Mouse (Mus musculus) NIH3T3 (cell line): ENCODE measurements at regions not wholly inside any gene's neighbourhood (a gene's known extent, or its start where the extent isn't known, plus 50 kb on each side); places are given as distances from the start of the nearest gene placed in this dataset.

Source experiments
- DNase-seq: peaks from one replicate; pipeline ENCODE4 v3.0.0-alpha.2; 2012; ENCODE audit warnings: low read depth

DNA sequence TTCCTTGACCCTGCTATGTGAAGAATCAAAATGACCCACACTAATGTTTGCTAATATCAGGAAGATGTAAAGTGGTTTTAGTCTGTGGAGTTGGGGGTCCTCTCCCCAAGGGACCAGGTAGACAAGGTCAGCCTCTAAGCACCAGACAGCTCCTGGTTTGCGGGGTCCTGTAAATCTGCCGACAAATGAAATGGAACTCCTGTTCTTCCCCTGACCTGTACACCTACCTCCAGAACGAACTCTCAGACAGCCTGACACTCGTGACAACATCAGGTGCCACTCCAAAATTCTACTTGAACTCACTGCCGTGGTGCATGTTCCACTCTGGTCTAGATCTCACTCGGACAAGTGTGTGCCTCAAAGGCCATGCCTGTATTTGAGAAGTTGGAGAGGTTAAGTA, 121.8 kb upstream of the Cdkn3 start:
- no peak for DNase-seq

DNA sequence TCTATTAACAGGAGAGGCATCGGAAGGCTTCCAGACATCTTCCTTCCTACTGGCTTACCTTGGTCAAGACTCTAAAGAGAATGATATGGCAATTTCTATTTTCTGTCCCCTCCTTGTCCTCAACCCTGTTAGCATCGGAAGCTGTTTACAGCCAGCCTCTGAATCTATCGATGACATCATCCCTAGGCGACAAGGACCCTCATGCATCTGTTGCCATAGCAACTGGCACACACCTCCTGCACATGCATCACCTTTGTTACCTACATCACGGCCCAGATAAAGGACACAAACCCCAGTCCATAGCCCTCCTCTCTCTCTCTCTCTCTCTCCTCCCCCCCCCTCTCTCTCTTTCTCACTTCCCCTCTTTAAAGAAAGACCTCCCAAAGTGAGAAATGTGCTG, 123.1 kb upstream of the Cdkn3 start:
- DNase-seq: no peak

DNA sequence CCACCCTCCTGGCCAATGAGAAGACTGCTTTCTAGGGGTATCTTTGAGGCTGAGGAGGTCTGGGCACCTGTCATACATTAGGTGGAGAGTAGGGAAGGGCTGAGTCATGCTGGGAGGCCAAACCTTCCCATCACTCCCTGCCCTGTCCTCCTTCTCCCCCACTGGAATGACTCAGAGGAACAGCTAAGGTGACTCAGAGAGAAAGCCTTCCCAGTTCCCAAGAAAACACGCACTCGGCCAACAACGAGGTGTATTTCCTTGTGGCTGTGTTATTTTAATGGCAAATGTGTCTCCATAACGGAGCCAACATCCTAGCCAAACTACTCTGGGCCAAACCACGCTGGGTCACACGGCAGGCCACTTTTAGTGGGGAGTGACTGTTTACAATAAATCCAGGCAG, 124.0 kb upstream of the Cdkn3 start:
- peak; percentile 90 for DNase-seq

DNA sequence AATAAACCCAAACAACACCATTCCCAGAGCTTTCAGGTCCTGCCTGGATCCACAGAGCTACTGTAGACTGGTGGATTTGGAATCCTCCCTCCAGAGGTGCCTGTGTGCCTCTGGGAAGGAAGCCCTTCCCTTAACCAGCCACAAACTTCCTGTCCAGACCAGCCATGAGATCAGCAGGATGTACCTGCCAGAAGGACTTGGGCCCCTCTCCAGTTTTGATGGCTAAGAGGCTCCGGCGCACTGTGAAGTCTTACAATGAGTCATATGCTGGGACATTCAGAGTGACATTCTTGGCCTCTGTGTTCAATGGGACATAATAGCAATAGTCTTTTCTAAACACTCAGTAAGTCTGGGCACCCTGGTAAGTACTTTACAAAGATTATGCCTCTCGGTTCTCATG, 125.0 kb upstream of the Cdkn3 start:
- no peak for DNase-seq

DNA sequence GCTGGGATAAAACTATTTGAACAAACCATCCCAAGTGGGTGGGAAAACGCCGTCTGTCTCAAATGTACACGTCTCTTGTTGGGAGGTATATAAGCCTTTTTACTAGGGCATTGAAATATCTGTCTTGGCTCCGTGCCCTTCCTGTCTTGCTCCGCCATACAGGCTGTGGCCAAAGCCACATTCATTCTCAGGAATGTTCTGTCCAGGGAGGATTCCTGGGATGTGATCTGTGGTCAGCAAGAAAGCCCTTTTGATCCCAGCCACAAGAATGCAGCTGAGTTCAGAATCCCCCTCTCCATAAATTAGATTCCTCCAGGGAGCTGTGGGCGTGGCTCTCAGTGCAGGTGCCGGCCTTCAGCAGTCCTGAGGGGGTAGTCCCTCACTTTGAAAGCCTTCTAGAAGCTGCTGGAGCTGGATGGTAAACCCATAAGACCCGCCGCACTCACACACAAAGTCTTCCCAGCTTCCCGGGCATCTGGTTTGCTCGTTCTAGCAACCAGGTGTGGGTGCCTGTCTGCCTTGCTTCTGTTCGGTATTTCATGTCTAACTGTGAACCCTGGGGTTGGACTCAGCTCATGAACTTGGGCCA, 125.6 kb upstream of the Cdkn3 start:
- DNase-seq: peak; percentile 61

DNA sequence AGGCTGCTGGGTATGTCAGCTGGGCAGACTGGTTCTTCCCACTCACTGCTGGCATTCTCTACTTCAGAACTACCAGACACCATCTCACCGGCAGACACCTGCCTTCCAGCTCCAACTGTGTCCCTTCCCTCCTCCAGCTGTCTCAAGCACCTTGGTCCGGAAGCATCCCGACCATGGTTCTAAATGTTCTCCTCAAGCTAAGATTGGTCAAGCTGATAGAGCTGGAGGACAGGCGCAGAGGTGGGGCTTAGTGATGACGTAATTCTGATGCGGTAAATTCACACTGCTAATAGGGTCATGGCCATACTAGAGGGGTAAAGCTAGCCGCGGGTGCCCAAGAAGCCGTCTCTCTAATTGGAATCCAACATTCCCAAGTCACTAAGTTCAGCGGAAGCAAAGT, 126.1 kb upstream of the Cdkn3 start:
- no peak for DNase-seq

DNA sequence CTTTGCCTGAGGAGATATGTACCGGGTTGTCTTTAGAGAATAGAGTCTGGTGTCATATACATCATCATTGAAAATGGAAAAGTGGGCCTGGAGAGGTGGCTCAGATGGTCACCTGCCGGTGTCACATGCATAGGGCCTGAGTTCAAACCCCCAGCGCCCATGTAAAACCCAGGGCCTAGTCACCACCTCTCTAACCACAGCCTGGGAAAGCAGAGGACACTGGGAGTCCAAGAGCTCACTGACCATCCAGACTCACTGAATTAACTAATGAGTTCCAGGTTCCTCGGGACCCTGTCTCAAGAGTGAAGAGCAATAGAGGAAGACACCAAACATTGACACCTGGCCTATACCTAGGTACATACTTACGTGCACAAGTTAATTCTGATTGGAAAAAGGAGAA, 132.7 kb upstream of the Cdkn3 start:
- DNase-seq: no peak

DNA sequence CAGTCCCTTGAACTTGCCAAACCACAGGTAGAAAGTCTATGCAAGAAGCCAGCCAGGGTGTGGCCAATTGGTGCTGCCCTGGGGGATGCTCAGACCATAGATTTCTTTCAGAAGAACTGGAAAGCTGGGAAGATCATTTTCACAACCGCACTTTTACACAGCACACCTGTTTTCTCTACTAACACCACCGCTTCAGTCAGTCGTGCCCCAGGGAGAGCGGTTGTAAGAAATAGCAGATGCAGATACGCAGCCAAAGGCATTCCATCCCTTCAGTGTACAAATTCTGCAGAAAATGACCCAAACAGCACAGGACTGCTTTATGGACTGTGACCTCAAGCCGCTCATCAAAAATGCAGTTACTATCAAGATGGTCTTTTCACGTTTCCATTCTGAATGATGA, 134.6 kb upstream of the Cdkn3 start:
- DNase-seq: no peak

DNA sequence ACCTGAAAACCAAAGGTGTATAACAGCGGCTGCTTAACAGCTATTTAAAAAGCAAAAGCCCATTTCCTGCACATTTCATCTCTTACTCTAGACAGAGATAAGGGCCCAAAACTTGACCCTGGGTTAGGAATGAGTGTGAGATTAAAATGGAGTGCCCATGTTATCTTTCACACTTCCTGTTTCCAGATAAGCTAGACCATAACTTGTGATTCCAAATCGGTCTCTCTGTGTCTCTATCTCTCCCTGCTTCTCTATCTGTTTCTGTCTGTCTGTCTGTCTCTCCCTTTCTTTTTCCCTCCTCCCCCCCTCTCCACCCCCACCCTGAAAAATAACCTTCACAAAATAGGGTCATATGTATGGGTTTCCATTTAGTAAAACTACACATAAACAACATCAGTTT, 136.7 kb upstream of the Cdkn3 start:
- no peak for DNase-seq

DNA sequence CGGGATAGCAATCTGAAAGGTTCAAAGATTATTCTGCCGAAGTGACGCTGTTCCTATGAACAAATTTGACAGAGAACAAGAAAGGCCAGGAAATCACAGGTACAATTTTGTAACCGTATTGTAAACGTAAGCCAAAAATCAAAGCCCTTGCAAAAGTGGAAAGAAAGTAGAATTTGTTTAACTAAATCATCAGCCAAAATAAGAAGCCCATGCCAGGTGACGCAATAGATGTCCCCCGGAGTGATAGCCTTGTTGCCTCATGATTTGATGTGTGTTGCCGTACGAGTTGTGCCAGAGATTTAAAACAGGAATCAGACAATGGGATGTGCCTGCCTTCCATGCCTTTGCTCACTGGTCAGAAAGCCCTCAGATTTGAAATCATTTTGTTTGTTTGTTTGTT, 144.3 kb upstream of the Cdkn3 start:
- DNase-seq: peak; percentile 33

DNA sequence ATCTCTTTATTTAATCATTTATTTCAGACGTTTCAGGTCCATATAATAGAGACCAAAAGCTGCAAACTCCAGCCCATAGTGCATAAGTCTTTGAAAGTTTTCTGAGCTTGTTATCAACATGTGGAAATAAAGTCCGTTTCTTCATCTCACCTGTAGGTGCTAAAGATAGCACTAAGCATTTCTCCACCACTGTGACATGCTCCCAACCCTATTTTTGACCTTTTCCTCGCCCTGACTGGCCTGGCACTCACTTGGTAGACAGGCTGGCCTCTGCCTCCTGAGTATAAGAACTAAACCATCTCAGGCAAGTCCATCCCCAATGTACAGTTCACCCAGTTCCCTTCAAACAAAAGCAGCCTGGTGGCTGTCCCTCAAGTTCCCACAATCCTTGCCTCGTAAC, 145.4 kb upstream of the Cdkn3 start:
- no peak for DNase-seq

DNA sequence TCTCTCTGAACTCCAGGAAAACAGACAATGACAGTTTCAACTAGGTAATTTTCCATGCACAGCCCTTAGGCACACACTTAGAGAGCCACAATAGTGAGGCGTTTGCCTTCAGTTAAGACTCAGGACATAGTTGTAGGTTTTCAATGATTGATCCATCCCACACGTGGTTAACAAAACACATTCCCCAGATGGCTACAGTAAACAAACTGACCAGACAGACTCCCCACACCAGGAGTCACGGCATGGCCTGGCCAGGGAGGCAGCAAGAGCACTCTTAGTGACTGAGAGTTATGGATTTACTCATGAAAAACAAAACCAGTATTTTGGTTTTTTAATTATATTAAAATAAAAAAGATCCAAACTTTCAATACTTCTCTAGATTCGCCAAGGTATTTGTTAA, 146.6 kb upstream of the Cdkn3 start:
- peak; percentile 28 for DNase-seq

DNA sequence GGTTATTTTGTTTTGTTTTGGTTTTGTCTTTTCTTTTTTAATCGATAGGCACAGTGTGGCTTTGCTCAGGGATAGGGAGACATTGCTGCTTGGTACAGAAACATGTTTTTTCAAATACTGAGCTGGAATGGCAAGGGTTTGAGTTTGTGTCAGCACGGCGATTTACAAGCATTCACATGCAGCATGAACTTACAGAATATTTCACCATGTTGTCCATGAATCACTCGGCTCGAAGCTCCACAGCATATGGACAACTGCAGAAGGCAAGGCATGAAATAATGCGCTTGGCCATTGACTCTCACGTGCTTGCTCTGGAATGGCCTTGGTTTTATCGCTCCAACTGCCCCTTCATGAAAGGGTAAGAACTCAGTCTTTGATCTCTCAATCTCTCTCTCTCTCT, 147.1 kb upstream of the Cdkn3 start:
- DNase-seq: peak; percentile 24

DNA sequence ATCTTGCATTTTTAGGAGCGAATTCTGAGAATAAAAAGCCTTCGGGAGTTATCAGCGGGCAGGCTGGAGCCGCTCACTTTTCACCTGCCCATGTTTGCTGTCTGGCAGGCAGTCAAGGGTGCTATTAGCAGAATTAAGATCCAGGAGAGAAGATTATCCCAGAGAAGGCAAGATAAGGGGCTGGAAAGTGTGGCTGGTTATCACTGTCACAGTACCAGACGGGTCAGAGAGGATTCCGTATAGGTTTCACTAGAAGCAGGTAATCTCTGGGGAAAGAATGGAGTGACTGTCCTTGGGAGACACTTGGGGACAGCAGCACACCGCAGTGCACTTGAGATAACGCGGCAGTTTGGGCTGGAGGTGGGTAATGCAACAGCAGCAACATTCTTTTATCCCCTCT, 147.8 kb upstream of the Cdkn3 start:
- DNase-seq: no peak

DNA sequence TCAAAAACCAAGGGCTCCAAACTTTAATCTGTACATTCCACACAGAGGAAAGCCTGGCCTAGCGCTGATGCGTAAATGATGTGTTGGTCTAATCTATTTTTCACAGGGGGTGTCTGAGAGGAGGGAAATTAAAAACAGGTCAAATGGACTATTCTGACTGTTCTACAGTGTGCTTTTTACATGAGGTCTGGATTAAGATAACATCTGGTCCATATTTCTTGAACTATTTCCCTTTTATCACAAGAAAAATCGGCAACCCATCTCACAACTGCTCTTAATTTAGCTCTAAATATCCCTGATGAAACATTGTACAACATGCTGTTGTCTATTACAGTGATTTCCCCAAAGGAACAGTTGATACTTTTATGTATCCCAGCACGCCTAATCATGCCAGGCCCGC, 149.4 kb upstream of the Cdkn3 start:
- DNase-seq: no peak

DNA sequence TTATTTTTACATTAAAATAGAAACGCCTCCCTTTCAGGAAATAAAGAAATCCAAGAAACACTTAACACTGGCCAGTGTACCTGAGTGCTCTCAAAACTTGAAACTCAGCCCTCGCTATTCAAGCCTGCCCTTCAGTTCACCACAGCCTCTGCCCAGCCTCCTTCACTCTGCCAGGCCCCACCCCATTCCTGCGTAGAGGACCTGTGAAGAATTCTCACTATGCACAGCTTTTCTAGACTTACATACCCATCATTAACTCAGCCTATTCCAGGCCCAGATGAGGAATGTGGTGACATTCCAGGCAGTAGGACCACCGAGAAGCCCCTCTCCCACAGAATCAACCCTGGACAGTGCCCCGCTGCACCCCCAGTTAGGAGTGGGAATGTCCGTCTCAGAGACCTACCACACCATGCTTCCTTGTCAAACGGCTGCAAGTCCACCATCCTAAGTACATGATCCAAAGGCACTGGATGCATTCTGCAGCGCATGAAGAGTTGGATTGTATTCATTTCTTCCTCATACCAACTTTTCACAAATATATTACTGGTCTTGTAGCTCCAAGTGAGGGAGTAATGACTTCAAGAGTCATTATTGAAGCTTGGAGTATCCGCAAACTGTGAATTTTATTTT, 150.0 kb upstream of the Cdkn3 start:
- DNase-seq: no peak

DNA sequence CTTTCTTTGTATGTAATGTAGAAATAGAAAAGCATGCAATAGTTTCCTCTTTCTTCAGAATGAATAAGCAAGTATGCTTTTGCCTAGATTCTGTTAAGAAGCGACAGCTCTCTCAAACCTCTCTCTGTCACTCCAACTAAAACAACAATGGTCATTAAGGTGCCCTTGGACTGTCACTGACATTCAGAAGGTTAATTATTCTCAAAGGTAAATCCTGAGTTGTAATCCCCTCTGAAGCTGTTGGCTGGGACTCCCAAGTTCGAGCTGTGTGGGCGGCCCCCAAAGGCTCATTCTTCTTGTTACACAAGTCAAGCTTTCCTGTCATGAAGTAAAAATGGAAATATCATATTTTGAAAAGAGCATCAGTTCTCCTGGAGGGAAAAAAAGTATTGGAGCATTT, 153.6 kb upstream of the Cdkn3 start:
- no peak for DNase-seq

DNA sequence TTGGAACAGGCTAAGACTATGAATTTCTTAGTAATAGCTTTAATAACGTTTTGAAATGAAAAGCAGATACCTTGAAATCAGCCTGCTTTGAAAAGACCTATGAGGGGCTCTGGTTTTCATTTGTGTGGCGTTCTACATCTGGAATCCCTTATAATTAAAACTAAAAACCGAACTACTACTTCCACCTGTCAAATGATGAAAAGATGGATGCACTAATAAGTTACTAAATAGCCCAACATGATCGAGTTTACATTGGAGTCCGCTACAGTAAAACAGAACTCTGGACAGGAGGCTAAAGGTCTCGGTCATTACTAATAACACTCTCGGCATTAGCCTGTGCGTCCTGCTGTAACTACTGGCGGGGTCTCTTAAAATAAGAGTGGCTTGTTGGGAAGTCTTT, 154.3 kb upstream of the Cdkn3 start:
- no peak for DNase-seq

DNA sequence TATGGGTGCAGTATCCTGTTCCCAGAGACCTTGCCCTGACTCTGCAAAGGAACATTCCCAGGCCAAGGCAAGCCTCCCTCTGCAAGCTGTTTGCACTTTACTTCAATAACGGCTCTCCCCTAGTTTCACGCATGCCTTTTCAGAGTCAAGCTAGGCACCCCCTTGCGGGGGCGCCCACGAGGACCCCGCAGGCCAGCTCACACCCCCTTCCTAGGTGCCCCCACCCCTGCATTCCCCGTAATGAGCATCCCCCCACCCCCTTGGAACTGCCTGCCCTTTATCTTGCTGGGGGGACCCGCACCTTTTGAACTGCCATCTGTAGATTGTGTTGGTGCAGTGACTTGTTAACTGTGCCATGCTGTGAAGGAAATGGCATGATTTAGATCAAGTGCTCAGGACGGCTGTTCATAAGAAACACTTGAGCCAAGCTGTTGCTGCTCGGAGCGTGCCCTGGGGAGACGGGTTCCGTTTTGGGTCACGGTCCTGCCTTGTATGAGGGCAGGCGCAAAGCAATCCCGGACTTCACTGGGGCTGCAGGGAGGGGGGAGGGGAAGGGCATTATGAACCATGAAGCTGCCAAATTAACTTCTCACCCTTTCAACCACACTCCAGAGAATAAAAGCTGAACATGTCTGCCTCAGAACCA, 155.3 kb upstream of the Cdkn3 start:
- no peak for DNase-seq

DNA sequence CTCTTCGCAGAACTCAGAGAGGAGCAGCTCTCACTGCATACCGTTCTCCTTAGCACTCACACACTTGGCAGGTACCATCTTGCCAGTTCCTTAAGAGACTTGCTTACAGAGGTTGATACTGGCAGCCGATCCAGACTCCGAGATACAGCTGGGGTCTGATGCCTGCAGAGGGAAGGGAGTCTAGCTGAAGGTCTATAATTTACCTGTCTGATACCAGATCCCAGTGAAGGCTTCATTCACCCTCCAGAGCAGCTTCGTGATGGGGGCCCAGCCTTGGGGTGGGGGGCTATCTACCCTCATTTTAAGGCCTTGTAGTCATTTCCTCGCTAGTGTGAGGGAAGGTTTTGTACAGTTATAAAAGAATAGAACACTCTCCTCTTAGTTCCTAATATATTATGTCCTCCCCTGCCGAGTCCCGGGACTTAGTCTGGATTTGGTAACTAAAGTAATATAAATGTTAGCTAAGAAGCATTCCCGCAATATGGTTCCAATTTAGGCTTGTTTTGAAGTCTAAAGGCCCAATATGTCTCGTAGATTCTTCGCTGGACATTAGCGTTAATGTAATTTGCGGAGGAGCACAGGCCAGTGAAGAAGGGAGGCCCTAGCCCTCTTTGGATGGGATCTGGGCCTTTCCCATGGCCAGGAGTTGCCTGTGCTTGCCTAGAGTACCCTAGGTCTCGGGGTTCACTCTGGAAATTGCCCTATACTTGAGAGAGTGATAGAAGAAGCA, 156.0 kb upstream of the Cdkn3 start:
- no peak for DNase-seq

DNA sequence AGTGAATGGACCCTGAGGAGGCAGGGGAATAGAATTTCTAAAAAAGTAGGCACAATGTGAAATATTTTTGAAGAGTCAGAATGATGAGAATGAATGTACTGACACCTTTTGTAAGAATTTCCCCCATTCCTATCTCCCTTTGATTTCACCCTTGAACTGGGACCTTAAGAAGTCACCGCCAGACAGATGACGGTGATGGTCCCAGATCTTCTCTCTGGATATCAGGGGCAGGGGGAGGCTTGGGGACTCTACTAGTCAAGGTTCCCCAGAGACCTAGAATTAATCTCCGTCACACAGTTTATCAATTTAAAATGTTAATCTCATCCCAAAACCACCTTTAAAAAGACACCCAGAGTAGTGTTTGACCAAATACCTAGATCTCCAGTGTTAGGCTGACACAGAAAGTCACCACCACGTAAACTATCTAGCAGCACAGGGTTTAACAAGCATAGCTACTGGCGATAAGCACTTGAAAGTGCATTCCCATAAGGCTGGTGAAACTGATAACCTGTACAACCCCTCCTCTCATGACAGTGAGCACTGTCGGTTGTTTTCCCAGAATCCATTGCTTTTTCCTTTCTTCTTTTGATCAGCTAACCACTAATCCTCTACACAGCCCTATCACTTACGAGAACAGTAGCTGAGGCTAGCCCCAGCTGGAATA, 163.5 kb upstream of the Cdkn3 start:
- no peak for DNase-seq

DNA sequence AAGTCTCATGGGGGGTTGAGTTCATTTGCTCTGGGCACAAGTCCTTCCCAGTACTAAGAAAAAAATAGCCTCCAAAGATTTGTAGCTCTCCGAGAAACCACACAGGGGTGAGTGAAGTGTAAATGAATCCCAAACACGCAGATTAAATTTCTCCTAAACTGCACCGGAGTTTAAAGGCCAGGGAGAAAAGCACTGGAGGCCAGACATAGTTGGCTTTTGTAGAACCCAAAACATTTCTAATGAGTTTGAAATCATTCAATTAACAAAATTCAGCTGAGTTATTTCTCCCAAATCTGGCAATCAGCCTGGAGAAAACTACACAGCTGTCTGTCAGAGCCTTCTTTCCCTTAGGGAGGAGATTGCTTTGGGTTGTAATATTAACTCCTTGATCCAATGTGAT, 166.2 kb upstream of the Cdkn3 start:
- DNase-seq: no peak
